Mouse (Mus musculus) lung, adult 2 months (tissue): ENCODE measurements around the gene Dstyk. TPM values are rescaled to one million over a fixed set of nuclear protein-coding genes. Genes with fewer than 3 reads are reported as not detected.

Experiments
- DNase-seq: peaks from one replicate; pipeline ENCODE4 v3.0.0; 2022
- H3K4me1 ChIP-seq: fragments of 200-500 bp; 2 replicates; pipeline ENCODE4 v1.6.1; 2011; ENCODE audit warnings: low read length; ENCODE audit not compliant: control insufficient read depth, insufficient read depth
- H3K4me3 ChIP-seq: fragments of 200-500 bp; replicated peaks from 2 replicates; pipeline ENCODE3; 2011; ENCODE audit warnings: low read depth, mild to moderate bottlenecking, control low read depth, low read length; ENCODE audit errors: extremely low read depth
- CTCF ChIP-seq: fragments of 200-500 bp; IDR thresholded peaks from 2 replicates; pipeline ENCODE4 v1.5.1; 2011; ENCODE audit warnings: mild to moderate bottlenecking, low read length, control low read depth; ENCODE audit not compliant: insufficient read depth
- POLR2A ChIP-seq: fragments of 200-500 bp; IDR thresholded peaks from 2 replicates; pipeline ENCODE4 v1.6.1; 2011; ENCODE audit warnings: low read depth, mild to moderate bottlenecking, control low read depth, low read length, borderline replicate concordance; ENCODE audit errors: extremely low read depth
- WGBS: fragments of 180-500 bp; shearing (Covaris S2); methylation state at CpG from one replicate; pipeline ENCODE4 v1.1.7; 2018; 5-methylcytosine and 5-hydroxymethylcytosine counted together
- polyA plus RNA-seq: library from polyadenylated mRNA; depleted of rRNA; stranded (reverse); fragments of >200 nt; gene quantifications from 2 replicates; pipeline ENCODE4 v1.2.3, GENCODE M21; 2012

The Dstyk gene
- polyA plus RNA-seq, 1 experiment = 17.7 TPM

- Histone ChIP-seq H3K4me3 (no peak overlapping the region), H3K4me1 (peaks cover 63% of the 10 kb centered on the region)
- DNase-seq = no peak
- WGBS = 17% methylated on average over 4 of the region's 4 CpGs
- no peak for TF ChIP-seq POLR2A
- no peak for TF ChIP-seq CTCF
These were observed 42.1 kb upstream of the Dstyk start for GRCm38 (mm10) chr1:132375256-132375655.

GRCm38 (mm10) chr1:132376211-132377054, 40.9 kb upstream of the Dstyk start:
- 45% methylated on average over 8 of the region's 8 CpGs for WGBS
- peak; percentile 11 for DNase-seq
- TF ChIP-seq CTCF (no peak), POLR2A (no peak)
- peaks cover 52% of the 10 kb centered on the region for H3K4me1 ChIP-seq
- H3K4me3 ChIP-seq = no peak overlapping the region

- Histone ChIP-seq H3K4me3 (no peak overlapping the region), H3K4me1 (peaks cover 47% of the 10 kb centered on the region)
- TF ChIP-seq CTCF (no peak), POLR2A (no peak; the same call in 1 of the 2 replicates)
- 42% methylated on average over 7 of the region's 7 CpGs for WGBS
- no peak for DNase-seq
These were observed 40.3 kb upstream of the Dstyk start for GRCm38 (mm10) chr1:132377055-132377365.

GRCm38 (mm10) chr1:132377811-132378210, 39.5 kb upstream of the Dstyk start:
- DNase-seq = no peak
- 62% methylated on average over 3 of the region's 3 CpGs for WGBS
- peaks cover 46% of the 10 kb centered on the region for H3K4me1 ChIP-seq
- H3K4me3 ChIP-seq = no peak overlapping the region
- no peak for TF ChIP-seq POLR2A
- no peak for TF ChIP-seq CTCF

- 88% methylated on average over 27 of the region's 27 CpGs for WGBS
- TF ChIP-seq POLR2A (no peak), CTCF (no peak)
These were observed 36.7 kb upstream of the Dstyk start for GRCm38 (mm10) chr1:132380550-132381100.

GRCm38 (mm10) chr1:132381929-132382328, 35.4 kb upstream of the Dstyk start:
- TF ChIP-seq POLR2A (no peak), CTCF (no peak)
- WGBS = 48% methylated on average over 10 of the region's 10 CpGs
- peaks cover 32% of the 10 kb centered on the region for H3K4me1 ChIP-seq
- peak; percentile 6 for DNase-seq
- no peak overlapping the region for H3K4me3 ChIP-seq

More at GRCm38 (mm10) chr1:132380550-132381100, 36.7 kb upstream of the Dstyk start:
- DNase-seq = no peak
- no peak overlapping the region for H3K4me3 ChIP-seq
- H3K4me1 ChIP-seq = peaks cover 33% of the 10 kb centered on the region

- Histone ChIP-seq H3K4me1 (peaks cover 24% of the 10 kb centered on the region), H3K4me3 (no peak overlapping the region)
- DNase-seq = peak; percentile 27
- TF ChIP-seq CTCF (no peak), POLR2A (0 out of 2 replicates have a peak, but pooled peaks have one; percentile 6)
- WGBS = 70% methylated on average over 8 of the region's 8 CpGs
These were observed 33.3 kb upstream of the Dstyk start for GRCm38 (mm10) chr1:132384001-132384554.

GRCm38 (mm10) chr1:132385266-132385665, 32.1 kb upstream of the Dstyk start:
- Histone ChIP-seq H3K4me1 (peaks cover 17% of the 10 kb centered on the region), H3K4me3 (no peak overlapping the region)
- TF ChIP-seq POLR2A = no peak
- TF ChIP-seq CTCF = no peak
- 70% methylated on average over 14 of the region's 14 CpGs for WGBS
- DNase-seq = no peak

GRCm38 (mm10) chr1:132385711-132386110, 31.6 kb upstream of the Dstyk start:
- TF ChIP-seq CTCF (no peak), POLR2A (no peak)
- DNase-seq = no peak
- H3K4me3 ChIP-seq = no peak overlapping the region
- 53% methylated on average over 4 of the region's 4 CpGs for WGBS
- H3K4me1 ChIP-seq = peaks cover 17% of the 10 kb centered on the region
